Mouse (Mus musculus) myocyte (in vitro differentiated cells): ENCODE measurements around the gene Mvp. TPM values are rescaled to one million over a fixed set of nuclear protein-coding genes. Genes with fewer than 3 reads are reported as not detected.

ENCODE experiments used
- H3K27me3 ChIP-seq: one replicate; pipeline ENCODE4 v1.6.1; 2011; ENCODE audit not compliant: control insufficient read depth, insufficient read depth, insufficient read length
- H3K36me3 ChIP-seq: one replicate; pipeline ENCODE4 v1.6.1; 2011; ENCODE audit not compliant: control insufficient read depth, insufficient read depth
- H3K4me2 ChIP-seq: one replicate; pipeline ENCODE4 v1.6.1; 2011; ENCODE audit warnings: low read depth, control low read depth
- H3K4me3 ChIP-seq: one replicate; pipeline ENCODE4 v1.5.1; 2011; ENCODE audit warnings: mild to moderate bottlenecking, control low read depth, moderate library complexity
- H3K79me2 ChIP-seq: one replicate; pipeline ENCODE4 v1.6.1; 2011; ENCODE audit not compliant: control insufficient read depth, insufficient read depth
- H3ac ChIP-seq: one replicate; pipeline ENCODE4 v1.6.1; 2011; ENCODE audit not compliant: control insufficient read depth, insufficient read length
- CEBPB ChIP-seq: IDR thresholded peaks from 2 replicates; pipeline ENCODE4 v1.6.1; 2011; ENCODE audit warnings: mild to moderate bottlenecking, moderate library complexity; ENCODE audit not compliant: poor library complexity, insufficient read depth, severe bottlenecking
- E2F4 ChIP-seq: IDR thresholded peaks from one replicate; pipeline ENCODE4 v1.6.1; 2011; ENCODE audit warnings: mild to moderate bottlenecking, control low read depth, moderate library complexity; ENCODE audit not compliant: insufficient read depth
- MAX ChIP-seq: IDR thresholded peaks from one replicate; pipeline ENCODE4 v1.6.1; 2011; ENCODE audit warnings: low read depth, mild to moderate bottlenecking, control low read depth
- MYOD1 ChIP-seq, 3 experiments: IDR thresholded peaks; one replicate each; pipeline ENCODE4 v1.6.1; 2011; ENCODE audit warnings: control low read depth in 2 of 3, low read depth in 2 of 3, mild to moderate bottlenecking in 2 of 3, moderate library complexity in 1 of 3; ENCODE audit not compliant: insufficient read length in 2 of 3, control insufficient read depth in 1 of 3
- MYOG ChIP-seq, 3 experiments: IDR thresholded peaks; one replicate each; pipeline ENCODE4 v1.6.1; 2011; ENCODE audit warnings: control low read depth in 2 of 3, low read depth in 2 of 3, mild to moderate bottlenecking in 2 of 3; ENCODE audit not compliant: insufficient read length in 2 of 3, control insufficient read depth in 1 of 3, insufficient read depth in 1 of 3
- POLR2A ChIP-seq: IDR thresholded peaks from one replicate; pipeline ENCODE4 v1.6.1; 2011; ENCODE audit warnings: low read depth, mild to moderate bottlenecking, control low read depth, moderate library complexity; ENCODE audit not compliant: insufficient read length
- POLR2AphosphoS2 ChIP-seq: IDR thresholded peaks from one replicate; pipeline ENCODE4 v1.6.1; 2011; ENCODE audit warnings: low read depth, control low read depth; ENCODE audit not compliant: insufficient read length
- REST ChIP-seq: IDR thresholded peaks from one replicate; pipeline ENCODE4 v1.6.1; 2011; ENCODE audit warnings: mild to moderate bottlenecking, control low read depth, moderate library complexity; ENCODE audit not compliant: insufficient read depth, insufficient read length
- SRF ChIP-seq: IDR thresholded peaks from one replicate; pipeline ENCODE4 v1.6.1; 2011; ENCODE audit warnings: low read depth; ENCODE audit not compliant: control insufficient read depth, insufficient read length
- TCF12 ChIP-seq: IDR thresholded peaks from one replicate; pipeline ENCODE4 v1.6.1; 2011; ENCODE audit warnings: mild to moderate bottlenecking, control low read depth; ENCODE audit not compliant: poor library complexity, insufficient read depth, severe bottlenecking
- TCF3 ChIP-seq: IDR thresholded peaks from one replicate; pipeline ENCODE4 v1.6.1; 2011; ENCODE audit warnings: low read depth, control low read depth; ENCODE audit not compliant: insufficient read length
- USF1 ChIP-seq: IDR thresholded peaks from one replicate; pipeline ENCODE4 v1.6.1; 2011; ENCODE audit warnings: low read depth, mild to moderate bottlenecking, control low read depth, moderate library complexity
- polyA plus RNA-seq: library from polyadenylated mRNA; unstranded; fragments of >200 nt; fragmentation: generic; extraction: Trizol; gene quantifications from one replicate; pipeline ENCODE4 v1.2.1, GENCODE M21; 2012; ENCODE audit warnings: missing spikeins

The Mvp gene
- polyA plus RNA-seq, 1 experiment = 111 TPM

DNA sequence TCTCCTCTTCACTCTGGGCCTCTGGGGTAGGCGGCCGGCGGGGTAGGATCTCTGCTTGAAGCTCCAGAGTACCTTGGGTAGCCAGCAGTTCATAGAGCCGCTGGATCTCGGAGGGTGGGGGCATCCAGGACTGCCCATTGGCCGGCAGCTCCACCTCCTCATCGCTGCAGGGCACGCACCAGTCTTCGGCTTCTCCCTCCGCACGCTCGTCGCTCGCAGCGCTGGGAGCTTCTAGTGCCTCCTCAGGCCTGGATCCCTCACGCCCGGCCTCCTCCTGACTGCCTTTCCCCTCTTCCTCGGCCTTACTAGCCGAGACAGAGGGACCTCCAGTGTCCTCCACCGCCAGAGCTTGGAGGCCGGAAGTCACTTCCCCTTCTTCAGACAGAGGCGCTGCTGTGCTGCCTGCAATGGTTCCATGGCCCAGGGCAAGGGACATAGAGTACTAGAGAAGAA is 2.1 kb upstream of the Mvp start:
- TF ChIP-seq SRF (no peak), POLR2A (peak; percentile 81), POLR2AphosphoS2 (peak; percentile 88)
- Histone ChIP-seq H3K79me2 (peaks cover 34% of the 10 kb centered on the region), H3ac (peak overlapping the region; percentile 51), H3K4me3 (peak overlapping the region; percentile 81), H3K27me3 (no peaks in the 10 kb centered on the region), H3K4me2 (peak overlapping the region; percentile 77), H3K36me3 (no peaks in the 10 kb centered on the region)

DNA sequence TGATC is 1.9 kb upstream of the Mvp start, which contains the start of gene Pagr1b:
Gene Pagr1b (minus strand): TSS at position 4 of the 5 bp plus-strand sequence.
- Histone ChIP-seq H3K79me2 (peaks cover 34% of the 10 kb centered on the region), H3K36me3 (no peaks in the 10 kb centered on the region), H3K4me2 (peak within 1 kb of the TSS; percentile 77), H3ac (peak within 1 kb of the TSS; percentile 51), H3K4me3 (peak within 1 kb of the TSS; percentile 81), H3K27me3 (no peaks in the 10 kb centered on the region)
- TF ChIP-seq MAX = no peak
- TF ChIP-seq POLR2A = no peak
- no peak for TF ChIP-seq MYOD1 (IDR thresholded peaks at IDR 0.05; ENCODE audit: control insufficient read depth in 1 of 3, insufficient read length in 2 of 3, low read depth in 2 of 3)
- TF ChIP-seq TCF3 = no peak
- no peak for TF ChIP-seq SRF

DNA sequence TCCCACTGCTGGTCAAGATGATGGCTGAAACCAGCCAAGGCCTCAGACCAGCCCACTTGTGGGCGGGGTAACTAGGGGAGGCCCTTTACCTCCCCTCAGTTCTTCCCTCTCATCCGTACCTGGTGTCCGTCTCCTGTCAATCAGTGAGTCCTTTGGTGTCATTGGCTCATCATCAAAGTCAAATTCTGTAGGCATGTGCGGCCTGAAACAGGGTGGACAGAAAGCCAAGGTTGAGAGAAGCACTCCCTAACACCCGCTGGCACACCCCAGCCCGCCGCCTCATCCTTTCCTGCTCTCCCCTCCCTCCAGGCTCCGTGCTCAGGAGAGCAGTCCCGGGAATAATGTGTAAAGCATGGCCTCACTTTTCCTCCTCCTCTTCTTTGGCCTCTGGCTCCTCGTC is 1.7 kb upstream of the Mvp start:
- H3ac ChIP-seq = peak overlapping the region; percentile 51
- H3K4me3 ChIP-seq = peak overlapping the region; percentile 81
- peak overlapping the region; percentile 77 for H3K4me2 ChIP-seq
- no peaks in the 10 kb centered on the region for H3K27me3 ChIP-seq
- no peaks in the 10 kb centered on the region for H3K36me3 ChIP-seq
- TF ChIP-seq SRF = no peak
- peaks cover 36% of the 10 kb centered on the region for H3K79me2 ChIP-seq

DNA sequence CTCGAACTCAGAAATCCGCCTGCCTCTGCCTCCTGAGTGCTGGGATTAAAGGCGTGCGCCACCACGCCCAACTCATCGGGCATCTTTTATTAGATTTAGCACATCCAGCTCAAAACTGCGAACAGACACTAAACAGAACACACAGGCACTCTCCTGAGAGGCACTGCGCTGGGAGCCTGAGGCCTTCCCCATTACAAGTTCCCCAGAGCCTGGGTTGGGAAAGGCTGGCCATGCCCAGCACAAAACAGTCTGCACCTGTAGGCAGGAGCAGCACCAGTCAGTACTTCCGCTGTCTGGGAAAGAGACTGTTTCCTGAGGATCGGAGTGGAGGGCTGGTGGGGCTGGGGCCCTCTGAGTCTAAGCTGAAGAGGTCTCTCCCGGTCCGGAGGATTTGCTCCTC is 572 bp upstream of the Mvp start:
- Histone ChIP-seq H3K36me3 (no peaks in the 10 kb centered on the region), H3K4me3 (peak overlapping the region; percentile 54), H3K4me2 (peak overlapping the region; percentile 77), H3K79me2 (peaks cover 40% of the 10 kb centered on the region), H3K27me3 (no peaks in the 10 kb centered on the region), H3ac (no peak overlapping the region)
- no peak for TF ChIP-seq MYOD1 (IDR thresholded peaks at IDR 0.05; ENCODE audit: control insufficient read depth in 1 of 3, insufficient read length in 2 of 3, low read depth in 2 of 3)

DNA sequence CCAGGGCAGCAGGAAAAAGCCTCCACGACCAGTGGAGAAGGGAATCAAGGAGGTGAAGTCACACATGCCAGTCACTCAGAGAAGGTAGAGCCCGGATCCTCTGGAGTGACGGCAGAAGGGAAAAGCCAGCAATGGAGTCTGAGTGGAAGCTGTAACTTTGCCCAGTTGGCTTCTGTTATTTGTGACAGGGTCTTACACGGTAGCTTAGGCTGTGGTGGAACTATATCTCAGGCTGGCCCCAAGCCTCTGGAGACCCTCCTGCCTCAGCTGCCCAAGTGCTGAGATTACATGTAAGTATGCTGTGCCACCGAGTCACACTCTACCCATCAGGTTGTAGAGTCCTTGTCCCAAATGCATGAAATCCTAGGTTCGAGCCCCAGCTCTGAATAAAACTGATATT is 1.0 kb downstream of the Mvp start:
- Histone ChIP-seq H3K4me3 (peak overlapping the region; percentile 54), H3K4me2 (peak overlapping the region; percentile 86), H3K36me3 (no peaks in the 10 kb centered on the region), H3K27me3 (no peaks in the 10 kb centered on the region), H3ac (no peak overlapping the region), H3K79me2 (peaks cover 40% of the 10 kb centered on the region)
- TF ChIP-seq SRF (no peak), TCF12 (no peak), MYOG (IDR thresholded peaks at IDR 0.05; ENCODE audit: control insufficient read depth in 1 of 3, insufficient read depth in 1 of 3, insufficient read length in 2 of 3, low read depth in 2 of 3) (no peak), CEBPB (no peak), MYOD1 (IDR thresholded peaks at IDR 0.05; ENCODE audit: control insufficient read depth in 1 of 3, insufficient read length in 2 of 3, low read depth in 2 of 3) (no peak), POLR2AphosphoS2 (no peak), POLR2A (no peak), MAX (no peak), E2F4 (no peak), USF1 (no peak), TCF3 (no peak), REST (no peak)

DNA sequence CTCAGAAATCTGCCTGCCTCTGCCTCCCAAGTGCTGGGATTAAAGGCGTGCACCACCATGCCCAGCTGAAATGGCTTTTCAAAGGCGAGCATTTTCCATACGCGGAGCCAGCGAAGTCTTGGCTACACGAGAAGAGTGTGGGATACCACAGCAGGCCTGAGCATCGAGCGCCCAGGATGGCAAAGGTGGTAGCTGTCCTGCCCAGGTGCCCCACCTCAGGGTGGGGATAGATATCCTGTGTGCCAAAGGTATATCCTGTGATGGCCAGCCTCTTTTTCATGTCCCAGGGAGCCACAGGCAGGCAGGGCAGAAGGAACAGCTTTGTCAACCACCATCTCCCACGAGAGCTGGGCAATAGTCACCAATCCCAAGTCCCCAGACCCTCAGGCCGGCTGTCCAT is 1.6 kb downstream of the Mvp start:
- H3K36me3 ChIP-seq = no peaks in the 10 kb centered on the region
- H3K4me3 ChIP-seq = peak overlapping the region; percentile 54
- H3K4me2 ChIP-seq = peak overlapping the region; percentile 86
- no peaks in the 10 kb centered on the region for H3K27me3 ChIP-seq
- H3K79me2 ChIP-seq = peaks cover 40% of the 10 kb centered on the region
- TF ChIP-seq MYOG (IDR thresholded peaks at IDR 0.05; ENCODE audit: control insufficient read depth in 1 of 3, insufficient read depth in 1 of 3, insufficient read length in 2 of 3, low read depth in 2 of 3) (no peak), POLR2AphosphoS2 (no peak), CEBPB (no peak), REST (no peak), TCF12 (no peak), USF1 (no peak), POLR2A (no peak), SRF (no peak), MAX (no peak), TCF3 (no peak), MYOD1 (IDR thresholded peaks at IDR 0.05; ENCODE audit: control insufficient read depth in 1 of 3, insufficient read length in 2 of 3, low read depth in 2 of 3) (no peak), E2F4 (no peak)
- no peak overlapping the region for H3ac ChIP-seq
